Mouse (Mus musculus) common myeloid progenitor, adult 5-6 weeks (primary cell): Measurements from ENCODE around the gene Tsr2. TPM values are rescaled to one million over a fixed set of nuclear protein-coding genes. Genes with fewer than 3 reads are reported as not detected.

ENCODE experiments used
- ATAC-seq: replicated peaks from 2 replicates; pipeline ENCODE4 v1.8.0; 2016; ENCODE audit warnings: low read depth, mild to moderate bottlenecking, moderate TSS enrichment, inconsistent platforms; ENCODE audit not compliant: poor library complexity, severe bottlenecking
- total RNA-seq: library from RNA; stranded (forward); fragments of 200-1000, 187-1606 nt; gene quantifications from 2 replicates; pipeline ENCODE4 v1.2.3, GENCODE M21; 2017

Tsr2 gene
- total RNA-seq: 28.2 and 41.1 TPM in 2 replicates

DNA sequence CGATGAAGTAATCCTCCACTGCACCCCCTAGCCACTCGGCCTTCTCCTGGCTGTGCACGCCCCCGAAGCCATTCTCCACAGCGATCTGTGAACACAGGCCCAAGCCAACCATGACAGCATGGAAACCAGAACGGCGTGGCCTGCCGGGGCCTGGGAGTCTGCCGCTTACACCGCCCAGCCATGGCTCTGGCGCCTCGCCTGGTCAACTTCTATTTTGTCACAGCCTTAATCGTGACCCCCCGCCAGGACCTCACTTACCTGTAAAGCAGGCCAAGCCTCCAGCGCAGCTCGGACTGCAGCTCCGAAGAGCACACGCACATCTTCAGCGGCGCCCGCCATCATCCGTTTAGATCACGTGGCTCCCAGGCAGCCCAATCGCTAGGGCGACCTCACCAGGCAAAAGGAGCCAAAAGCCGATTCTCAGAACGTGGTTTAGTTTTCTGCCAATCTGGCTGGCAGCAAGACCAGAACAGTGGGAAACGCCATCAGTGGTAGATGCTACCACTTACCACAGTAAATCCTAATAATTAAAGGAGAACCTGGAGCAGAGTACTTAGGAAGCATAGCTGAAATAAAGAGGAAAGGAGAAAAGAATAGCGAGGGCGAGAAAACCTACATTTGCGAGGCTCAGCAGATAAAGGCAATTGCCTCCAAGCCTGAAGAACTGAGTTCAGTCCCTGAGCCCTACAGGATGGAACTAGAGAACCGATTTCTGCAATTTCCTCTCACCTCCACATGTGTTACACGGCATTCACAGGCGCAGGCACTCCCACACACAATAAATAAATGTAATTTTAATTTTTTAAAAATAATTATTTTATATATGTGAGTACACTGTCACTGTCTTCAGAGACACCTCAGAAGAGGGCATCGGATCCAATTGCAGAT is at the start of gene Tsr2:
Gene Tsr2, minus strand, starts transcription at position 373 of the 888 bp plus-strand sequence.
- ATAC-seq: peak; percentile 97

DNA sequence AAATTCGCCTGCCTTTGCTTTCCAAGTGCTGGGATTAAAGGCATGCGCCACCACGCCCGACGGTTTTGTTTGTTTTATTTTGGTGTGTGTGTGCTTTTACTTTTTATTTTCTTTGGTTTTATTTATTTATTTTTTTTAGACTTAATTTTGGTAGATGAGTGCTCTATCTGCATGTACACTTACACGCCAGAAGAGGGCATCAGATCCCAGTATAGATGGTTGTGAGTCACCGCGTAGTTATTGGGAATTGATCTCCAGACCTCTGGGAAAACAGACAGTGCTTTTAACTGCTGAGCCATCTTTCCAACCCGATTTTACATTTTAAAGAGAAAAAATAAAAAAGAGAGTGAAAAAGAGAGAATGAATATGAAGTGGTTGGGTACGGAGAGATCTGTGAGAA is 36.4 kb upstream of the Tsr2 start:
- ATAC-seq: no peak

DNA sequence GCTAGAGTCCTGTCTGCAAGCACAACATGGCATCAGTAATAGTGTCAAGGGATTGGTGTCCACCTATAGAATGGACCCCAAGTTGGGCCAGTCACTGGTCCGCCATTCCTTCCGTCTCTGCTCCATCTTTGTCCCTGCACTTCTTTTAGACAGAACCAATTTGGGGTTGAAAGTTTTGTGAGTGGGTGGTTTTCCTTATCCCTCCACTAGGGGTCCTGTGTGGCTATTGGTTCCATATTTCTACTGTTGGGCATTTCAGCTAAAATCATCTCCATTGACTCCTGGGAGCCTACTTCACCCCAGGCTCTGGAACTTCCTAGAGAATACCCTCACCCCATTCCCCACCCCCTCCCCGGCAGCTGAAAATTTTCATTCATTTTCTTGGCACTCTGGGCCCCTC is 34.1 kb upstream of the Tsr2 start:
- ATAC-seq: no peak

DNA sequence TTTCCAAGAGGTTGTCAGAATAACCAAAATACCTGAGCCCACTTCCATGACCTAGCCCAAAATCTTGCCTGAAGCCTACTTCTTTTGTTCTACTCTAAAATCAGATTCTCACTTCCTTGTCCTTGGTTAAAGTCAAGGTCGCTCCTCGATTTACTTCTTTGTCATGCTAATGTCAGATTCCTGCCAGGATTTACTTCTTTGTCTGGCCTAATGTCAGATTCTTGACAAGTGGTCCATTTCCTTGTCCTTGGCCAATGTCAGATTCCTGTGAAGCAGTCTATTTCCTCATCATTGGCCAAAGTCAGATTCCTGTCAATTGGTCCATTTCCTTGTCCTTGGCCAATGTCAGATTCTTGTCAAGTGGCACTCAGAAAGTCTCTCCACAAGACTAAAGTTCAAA is 27.6 kb upstream of the Tsr2 start:
- no peak for ATAC-seq

DNA sequence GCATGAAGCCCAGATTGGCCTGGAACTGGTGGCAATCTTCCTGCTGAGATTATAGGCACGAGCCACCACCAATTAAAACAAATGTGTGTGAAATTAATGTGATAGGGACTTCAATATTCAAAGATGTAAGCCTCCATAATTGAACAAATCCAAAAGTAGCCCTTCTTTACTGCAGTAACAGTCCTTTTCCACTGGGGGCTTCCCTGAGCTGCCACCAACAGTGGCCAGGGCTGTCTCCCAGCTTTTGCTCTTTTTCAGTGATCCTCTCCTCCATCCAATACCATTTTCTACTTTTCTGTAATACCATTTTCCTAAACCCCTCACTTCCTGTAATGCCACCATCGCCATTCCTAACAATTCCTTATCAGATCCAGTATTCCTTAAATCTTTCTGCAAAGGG is 21.1 kb upstream of the Tsr2 start:
- peak; percentile 84 for ATAC-seq

DNA sequence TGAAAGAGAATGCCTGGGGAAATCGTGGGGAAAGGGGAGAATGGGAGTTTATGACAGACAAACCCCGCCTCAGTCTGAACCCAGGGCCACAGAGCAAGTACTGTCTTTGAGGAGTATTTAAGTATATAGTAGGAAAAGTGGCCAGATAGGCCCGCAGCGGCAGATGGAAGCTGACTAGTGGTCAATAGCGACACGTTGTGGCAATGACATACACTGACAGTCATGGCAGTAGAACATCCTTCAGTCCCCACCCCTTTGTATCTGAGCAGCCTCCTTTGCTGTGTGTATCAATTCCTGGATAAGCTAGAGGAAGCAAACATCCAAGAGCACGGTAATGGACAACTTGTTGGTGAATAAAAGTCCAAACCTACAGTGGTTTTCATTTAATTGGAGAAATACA is 20.5 kb upstream of the Tsr2 start:
- peak; percentile 98 for ATAC-seq

DNA sequence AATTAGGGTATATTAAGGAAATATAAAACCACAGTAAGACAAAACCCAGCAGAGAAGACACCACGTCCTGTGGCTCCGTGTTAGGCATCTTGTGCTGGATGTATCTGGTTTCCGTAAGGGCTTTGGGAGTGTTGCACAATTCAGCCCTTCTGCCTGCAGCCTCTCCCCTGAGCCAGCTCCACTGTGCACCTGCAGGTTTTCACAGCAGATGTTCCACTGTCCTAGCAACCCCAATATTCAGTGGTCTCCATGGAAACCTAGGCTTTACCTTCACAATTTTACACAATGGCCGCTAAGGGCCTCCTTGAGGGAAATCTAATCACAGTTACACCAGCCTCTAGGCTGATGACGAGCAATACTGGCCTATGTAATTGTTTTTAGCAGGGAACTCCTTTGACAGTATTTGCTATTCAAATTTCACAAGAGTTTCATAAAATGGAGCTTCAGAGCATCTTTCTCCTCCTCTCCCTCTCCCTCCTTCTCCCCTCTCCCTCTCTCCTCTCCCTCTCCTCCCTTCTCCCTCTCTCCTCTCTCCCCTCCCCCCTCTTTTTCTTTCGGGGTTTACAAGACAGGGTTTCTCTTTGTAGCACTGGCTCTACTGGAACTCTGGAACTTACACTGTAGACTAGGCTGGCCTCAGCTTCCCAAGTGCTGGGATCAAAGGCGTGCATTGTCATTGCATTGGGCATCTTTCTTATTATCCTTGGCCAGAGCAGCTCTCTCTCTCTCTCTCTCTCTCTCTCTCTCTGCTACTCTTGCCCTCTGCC is 11.1 kb upstream of the Tsr2 start:
- peak; percentile 36; the same call in 1 of the 2 replicates for ATAC-seq

DNA sequence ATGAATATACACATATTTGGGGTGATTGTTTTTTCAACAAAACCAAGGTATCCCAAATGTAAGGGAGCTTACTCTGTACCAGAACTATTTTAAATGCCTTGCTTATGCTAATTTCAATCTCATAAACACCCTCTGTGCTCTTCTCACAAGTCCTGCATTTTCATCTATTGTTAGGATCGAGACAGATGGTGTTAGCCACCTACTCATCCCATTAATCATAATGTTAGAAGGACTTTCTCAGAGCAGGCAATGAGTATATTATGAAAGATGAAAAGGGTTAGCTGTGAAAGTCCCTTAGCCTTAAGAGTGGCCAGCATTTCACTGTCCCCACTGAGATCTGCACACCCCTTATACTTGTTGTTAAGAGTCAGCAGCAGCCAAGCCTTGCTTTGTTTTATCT is 8.9 kb downstream of the Tsr2 start:
- no peak for ATAC-seq

DNA sequence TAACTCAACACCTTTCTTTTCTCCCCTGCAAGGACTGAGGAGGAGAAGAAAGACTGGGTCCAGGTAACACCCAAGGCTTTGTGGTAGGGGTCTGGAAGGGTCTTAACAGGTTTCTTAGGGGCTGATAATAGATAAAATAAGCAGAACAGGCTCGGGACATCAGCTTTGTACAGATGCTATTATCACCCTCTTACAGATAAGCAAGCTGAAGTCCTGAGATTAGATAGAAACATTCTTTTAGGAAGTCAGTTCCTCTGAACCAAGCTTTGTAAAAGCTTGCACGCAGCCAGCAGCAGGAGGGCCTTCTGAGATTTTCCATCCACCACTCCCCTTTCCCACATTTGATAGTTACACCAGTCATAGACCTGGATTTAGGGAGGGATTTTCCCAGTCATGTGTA is 10.7 kb downstream of the Tsr2 start:
- no peak for ATAC-seq

DNA sequence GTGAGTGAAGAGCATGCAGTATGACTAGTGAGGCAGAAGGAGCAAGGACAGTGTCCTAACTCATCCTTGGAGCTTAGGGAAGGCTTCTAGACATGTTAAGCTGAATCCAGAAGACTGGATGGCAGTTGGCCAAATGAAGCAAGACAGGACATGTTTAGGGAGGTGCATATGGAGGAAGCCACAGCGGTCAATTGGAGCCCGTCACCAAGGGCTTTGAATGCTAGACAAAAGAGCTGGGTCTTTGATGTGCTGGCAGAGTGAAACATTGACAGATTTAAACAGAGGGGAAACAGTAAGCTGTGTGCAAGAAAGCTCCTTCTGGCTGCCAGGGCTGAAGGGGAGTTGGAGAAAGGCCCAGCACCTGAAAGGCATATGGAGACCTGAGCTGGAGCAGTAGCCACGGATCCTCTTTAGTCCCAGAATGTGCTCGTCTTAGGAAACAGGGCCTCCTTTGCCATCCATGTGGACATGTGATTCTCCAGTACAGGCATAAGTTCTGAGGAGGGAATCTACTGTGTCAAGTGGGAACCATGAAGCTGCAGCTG is 19.3 kb downstream of the Tsr2 start:
- ATAC-seq: no peak

DNA sequence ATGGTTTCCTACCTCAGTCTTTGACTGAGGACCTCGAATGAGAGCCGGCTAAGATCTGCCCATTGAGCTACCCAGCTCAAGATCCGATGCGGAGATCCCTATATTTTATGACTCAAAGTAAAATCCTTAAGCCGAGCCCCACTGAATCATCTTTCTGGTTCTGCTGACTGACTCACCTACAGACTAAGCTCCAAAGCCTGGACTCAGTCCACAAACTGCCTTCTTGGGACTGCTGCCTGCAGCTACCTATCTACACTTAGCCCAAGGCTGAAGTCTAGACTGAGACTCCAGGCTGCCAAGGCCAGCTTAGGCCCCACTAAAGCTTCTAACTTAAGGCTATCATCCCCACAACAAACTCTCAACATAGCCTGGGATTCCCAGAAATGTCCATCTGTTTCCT is 20.3 kb downstream of the Tsr2 start:
- ATAC-seq: no peak

DNA sequence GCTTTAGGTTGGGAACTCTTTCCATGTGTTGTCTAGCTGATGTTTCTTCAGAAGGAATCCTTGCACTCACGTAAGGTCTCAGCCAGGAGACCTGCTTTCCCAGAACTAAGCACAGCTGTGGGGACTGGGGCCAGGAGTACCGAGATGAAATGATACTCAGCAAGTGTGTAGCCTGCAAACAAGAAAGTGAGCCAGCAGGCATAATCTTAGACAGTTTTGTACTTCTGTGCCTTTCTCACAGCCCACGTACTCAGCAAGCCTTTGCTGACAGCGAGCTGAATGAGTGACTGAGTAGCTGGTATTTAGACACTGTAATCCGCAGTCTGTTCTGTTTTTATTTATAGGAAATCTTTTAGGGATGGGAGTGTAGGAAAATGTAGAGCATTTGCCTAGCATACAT is 28.5 kb downstream of the Tsr2 start:
- ATAC-seq: no peak

DNA sequence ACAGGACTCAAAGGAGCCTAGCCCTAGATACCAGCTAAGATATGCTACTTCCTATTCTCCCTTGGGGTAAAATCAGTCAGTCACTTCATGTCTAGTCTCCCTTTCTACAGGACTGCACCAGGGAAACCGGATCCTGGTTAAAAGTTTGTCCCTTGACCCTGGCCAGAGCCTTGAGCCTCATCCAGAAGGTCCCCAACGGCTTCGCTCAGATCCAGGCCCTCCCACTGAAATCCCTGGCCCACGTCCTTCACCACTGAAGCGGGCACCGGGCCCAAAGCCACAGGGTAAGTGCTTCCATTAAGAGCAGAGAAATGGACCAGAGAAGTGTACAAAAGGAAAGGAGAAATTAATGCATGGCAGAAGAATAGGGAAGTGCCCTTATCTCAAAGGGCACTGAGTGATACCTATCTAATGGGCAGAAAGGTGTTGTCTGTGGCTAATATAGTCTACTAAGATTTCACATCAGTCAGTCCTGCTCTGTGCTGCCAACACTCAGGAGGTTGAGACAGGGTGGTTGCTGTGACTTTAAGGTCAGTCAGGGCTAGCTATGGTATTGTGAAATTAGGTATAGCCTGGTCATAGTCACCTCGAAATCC is 30.2 kb downstream of the Tsr2 start:
- ATAC-seq: no peak

DNA sequence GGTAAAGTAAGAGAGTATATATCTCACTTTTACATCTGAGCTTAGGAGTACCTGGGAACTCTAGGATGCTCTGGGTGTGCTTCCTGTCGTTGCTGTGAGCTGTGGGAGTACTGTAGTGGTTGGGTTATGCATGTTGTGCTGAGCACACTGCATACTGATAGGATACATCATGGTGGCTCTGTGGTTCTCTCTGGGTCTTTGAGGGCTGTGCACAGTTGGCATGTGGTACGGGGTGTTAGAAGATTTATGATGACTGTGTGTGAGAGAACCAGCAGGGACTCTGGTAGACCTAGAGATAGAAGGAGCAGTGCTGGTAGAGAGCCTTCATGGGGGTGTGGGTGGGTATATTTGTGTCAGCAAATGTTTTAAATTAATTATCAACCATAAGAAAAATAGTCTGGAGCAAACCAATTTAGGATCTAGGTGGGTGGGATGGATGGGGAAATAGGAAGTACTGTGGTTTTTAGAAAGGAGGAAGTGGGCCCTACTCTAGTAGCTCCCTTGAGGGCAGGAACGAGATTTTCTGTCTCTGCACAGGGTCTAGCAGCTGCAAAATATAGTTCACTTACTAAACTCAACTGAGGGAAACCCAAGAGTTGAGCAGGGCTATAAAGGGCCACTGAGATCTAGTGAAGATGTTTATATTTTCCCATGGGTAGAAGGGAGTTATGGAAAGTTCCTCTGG is 34.6 kb downstream of the Tsr2 start:
- ATAC-seq: peak; percentile 79

DNA sequence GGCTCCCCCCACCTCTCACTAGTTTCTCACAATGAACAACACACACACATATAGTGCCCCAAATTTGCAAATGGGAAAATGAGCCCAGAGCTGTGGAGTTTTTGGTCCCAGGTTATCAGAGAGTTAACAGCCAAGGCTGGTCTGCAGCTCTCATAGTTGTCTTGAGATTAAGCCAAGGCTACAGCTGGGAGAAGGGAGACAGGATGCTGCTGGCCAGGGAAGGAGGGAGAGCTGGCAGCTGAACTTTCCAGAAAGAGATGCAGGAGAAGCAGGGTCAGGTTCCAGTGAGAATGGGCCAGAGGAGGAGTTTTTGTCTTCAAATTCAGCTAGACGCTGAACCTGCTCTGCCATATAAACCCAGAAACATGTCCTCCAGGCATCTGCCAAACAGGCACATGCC is 37.0 kb downstream of the Tsr2 start:
- ATAC-seq: no peak

DNA sequence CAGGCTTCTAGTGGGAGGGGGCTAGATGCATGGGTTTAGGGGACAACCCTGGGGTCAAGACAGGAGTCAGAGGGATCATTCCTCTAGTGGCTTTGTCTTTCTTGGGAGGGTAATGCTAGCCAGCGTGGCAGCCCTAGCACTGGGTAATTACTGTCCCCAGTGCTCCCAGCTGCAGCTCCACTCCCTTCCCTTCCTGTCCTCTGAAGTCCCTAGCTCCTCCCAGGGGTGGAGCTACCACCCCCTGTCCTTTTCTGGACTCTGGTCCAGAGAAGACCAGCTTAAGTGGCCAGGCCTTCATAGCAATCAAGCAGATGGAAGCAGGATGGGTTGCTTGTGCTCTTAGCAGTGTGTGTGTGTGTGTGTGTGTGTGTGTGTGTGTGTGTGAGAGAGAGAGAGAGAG is 40.8 kb downstream of the Tsr2 start:
- ATAC-seq: no peak

DNA sequence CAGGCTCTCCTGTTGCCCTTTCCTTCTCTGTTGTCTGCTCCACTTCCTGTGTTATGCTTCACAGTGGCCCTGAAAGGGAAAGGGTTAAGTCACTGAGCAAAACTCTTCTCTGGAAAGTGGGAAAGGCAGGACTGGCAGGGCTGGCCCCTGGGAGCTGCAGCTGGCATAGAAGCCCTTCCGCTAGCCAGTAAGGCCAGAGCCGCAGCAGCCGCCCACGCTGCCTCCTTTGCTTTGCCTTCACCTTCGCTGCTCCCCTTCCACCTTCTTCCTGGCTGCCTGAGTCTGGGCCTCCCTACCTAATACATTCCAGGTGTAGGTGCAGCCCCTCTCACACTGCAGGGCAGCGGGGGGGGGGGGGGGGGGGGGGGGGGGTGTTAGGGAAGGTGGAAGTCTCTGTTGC is 41.9 kb downstream of the Tsr2 start:
- ATAC-seq: no peak

DNA sequence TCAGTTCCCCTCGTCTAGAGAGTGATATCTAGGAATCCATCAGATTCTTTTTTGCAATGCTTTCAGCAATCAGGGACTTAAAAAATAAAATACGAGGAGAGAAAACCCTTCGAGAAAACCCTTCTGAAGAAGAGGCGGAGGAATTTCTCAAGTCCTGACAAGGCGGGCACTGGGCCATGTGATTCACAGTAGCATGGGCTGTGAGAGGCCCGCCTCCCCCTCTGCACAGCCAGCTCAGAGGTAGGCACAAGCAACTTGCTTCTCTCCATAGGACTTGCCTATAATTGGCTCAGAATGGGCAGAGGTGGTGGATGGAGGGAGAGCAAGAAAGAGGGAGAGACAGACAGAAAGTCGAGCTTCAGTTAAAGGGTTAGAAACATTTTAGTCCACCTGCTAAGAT is 46.0 kb downstream of the Tsr2 start:
- no peak for ATAC-seq

DNA sequence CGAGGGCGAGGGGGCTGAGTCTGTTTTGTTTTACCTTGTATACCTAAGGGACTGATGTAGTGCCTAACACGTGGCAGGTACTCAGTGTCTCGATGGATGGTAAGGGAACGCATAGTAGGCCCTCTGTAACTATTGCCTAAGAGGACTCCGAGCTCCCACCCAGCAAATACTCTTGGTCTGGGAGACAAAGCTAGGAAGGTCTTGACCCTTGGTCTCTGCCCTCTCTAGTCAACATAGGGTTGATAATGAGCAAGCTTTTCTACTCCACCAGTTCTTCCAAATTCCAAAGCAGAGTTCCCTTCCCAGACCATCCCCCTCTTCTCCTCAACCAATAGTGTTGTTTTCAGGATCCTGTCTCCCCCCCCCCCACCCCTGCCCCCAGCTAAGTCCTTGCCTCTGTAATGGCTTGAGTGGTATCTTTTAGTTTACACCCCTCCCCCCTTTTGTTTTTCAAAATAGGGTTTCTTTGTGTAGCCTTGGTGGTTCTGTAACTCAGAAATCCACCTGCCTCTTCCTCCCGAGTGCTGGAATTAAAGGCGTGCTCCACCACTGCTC is 46.6 kb downstream of the Tsr2 start:
- no peak for ATAC-seq
